Mouse (Mus musculus): ENCODE measurements around the gene Olfr615.
"Not testable (repeated sequence)": the region's sequence is repeated elsewhere in the genome, so short reads cannot be mapped to it uniquely, and the experiment has no call there.

Gene Olfr615

DNA sequence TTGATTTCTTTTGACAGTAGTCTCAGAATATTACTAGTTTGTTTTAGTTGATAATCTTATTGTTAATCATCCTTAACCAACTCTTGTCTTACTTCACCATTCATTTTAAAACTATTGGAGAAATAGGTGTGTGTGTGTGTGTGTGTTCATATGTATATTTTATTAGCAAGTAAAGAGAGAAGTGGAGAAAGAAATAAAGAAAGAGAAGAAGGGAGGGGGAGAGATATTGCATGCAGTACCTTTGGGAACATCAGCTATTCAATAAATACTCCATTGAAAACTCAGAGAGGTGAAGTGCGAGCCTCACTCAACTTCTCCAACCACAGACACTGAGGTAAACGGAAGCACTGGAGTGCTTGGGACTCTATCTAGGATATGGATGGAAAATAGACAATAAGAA is at the start of gene Olfr615:
Olfr615 (plus strand) TSS at position 301 of the 400 bp plus-strand sequence.
- DNase-seq (ENCODE audit: low read depth, low spot score): no peak

GRCm38 (mm10) chr7:103512022-103512421 is 43.9 kb upstream of the Olfr615 start, which contains the start of gene Olfr610:
TSS of gene Olfr610 (minus strand) at chr7:103512122.
- DNase-seq (ENCODE audit: low read depth, low spot score): no peak

DNA sequence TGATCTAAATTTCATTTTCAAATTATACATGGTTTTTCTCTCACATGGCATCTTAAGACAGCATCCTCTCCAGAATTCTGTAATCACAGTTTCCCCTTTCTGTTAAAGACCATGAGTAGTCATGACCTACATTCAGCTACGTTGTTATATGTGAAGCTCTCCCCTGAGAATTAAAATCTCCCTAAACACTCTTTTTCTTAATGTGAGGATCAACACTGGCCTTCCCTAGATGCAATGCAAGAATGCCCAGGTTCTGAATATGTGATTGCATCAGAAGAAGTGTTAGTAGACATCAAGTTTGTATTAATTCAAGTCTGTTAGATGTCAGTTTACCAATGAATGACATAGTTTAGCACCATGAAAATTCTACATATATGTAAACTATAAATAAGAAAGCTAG is 35.1 kb upstream of the Olfr615 start, which contains the start of gene Olfr611:
Olfr611 (minus strand) TSS at position 101 of the 400 bp plus-strand sequence.
- DNase-seq (ENCODE audit: low read depth, low spot score): not testable (repeated sequence)

DNA sequence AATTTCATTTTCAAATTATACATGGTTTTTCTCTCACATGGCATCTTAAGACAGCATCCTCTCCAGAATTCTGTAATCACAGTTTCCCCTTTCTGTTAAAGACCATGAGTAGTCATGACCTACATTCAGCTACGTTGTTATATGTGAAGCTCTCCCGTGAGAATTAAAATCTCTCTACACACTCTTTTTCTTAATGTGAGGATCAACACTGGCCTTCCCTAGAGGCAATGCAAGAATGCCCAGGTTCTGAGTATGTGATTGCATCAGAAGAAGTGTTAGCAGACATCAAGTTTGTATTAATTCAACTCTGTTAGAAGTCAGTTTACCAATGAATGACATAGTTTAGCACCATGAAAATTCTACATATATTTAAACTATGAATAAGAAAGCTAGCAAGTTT is 13.3 kb upstream of the Olfr615 start, which contains the start of gene Olfr612:
Olfr612 (minus strand) TSS at position 101 of the 400 bp plus-strand sequence.
- DNase-seq (ENCODE audit: low read depth, low spot score): not testable (repeated sequence)

- DNase-seq (ENCODE audit: low read depth, low spot score): no peak
Observed at GRCm38 (mm10) chr7:103547774-103548173, 8.1 kb upstream of the Olfr615 start, which contains the start of gene Olfr613. TSS of gene Olfr613 (plus strand) at chr7:103548074.

DNA sequence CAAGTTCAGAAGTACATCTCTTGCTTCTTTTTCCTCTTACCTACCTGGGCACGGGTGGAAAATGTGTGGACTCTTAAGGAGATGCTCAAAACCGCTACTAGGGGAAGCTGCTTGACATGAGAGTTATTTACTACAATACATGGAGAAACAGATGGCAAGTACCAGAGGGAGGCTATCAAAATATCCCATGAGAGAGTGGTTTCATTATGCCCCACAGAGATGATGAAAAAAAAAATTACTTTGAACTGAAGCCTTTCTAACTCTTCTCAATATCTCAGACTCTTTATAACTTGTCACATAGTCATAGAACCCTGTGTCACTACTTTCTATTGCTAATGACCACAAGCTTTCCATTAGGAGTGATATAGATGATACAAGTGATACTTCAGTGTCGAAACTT is 13.2 kb downstream of the Olfr615 start, which contains the start of gene Olfr616:
Olfr616 (minus strand) TSS at position 101 of the 400 bp plus-strand sequence.
- DNase-seq (ENCODE audit: low read depth, low spot score): no peak

GRCm38 (mm10) chr7:103572761-103573160 is 16.9 kb downstream of the Olfr615 start, which contains the start of gene Olfr617:
TSS of gene Olfr617 (plus strand) at chr7:103573061.
- DNase-seq (ENCODE audit: low read depth, low spot score): no peak

DNA sequence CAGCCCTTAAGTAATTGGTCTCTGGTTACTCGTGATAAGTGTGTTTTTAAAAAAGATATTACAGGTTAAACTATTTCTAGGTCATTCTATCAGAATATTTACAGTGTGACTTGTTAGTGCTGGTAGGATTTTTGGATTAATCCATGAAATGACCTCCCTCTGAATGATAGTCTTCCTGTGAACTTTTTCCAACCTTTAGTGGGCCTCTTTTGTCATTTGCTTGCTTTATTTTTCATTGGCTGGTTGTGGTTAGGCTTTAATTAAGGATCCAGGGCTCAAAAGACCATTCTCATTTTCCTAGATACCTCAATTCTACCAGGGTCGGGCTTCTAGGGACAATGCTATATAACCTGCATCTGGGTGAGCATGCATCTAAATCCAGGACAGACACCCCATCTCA is 33.9 kb downstream of the Olfr615 start, which contains the start of gene Olfr618:
Olfr618 (plus strand) TSS at position 301 of the 400 bp plus-strand sequence.
- DNase-seq (ENCODE audit: low read depth, low spot score): no peak

DNA sequence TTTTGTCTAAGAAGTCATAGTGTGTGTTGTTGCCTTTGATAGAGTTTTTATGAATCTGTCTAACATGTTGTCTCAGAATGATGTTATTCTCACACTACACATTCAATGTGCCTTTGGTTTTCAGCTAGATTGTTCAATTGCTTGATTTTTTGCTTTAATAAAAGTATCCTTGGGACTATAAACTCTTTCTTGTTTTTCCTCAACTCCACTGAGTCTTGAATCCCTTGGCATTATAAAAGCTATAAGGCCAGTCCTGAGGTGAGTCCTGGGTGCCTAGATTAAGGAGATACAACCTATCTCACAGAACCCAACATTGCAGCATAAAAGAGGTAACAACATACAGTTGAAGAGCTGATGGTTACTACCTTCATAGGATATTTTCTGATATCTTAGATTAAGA is 44.4 kb downstream of the Olfr615 start, which contains the start of gene Olfr619:
Olfr619 (plus strand) TSS at position 301 of the 400 bp plus-strand sequence.
- DNase-seq (ENCODE audit: low read depth, low spot score): no peak

GRCm38 (mm10) chr7:103607425-103607824 is 51.5 kb downstream of the Olfr615 start:
- no peak for DNase-seq (ENCODE audit: low read depth, low spot score)

- no peak for DNase-seq (ENCODE audit: low read depth, low spot score)
Observed at GRCm38 (mm10) chr7:103612434-103612833, 56.6 kb downstream of the Olfr615 start, which contains the start of gene Olfr620. TSS of gene Olfr620 (minus strand) at chr7:103612534.
